Mouse (Mus musculus) forebrain, embryonic 11.5 days (tissue): Measurements from ENCODE around the gene Dennd5b. TPM values are rescaled to one million over a fixed set of nuclear protein-coding genes. Genes with fewer than 3 reads are reported as not detected.

Source experiments
- ATAC-seq: fragments of 200-750 bp; cut with Nextera tagmentation; replicated peaks from 2 replicates; pipeline ENCODE4 v1.8.0; 2017; ENCODE audit warnings: moderate TSS enrichment; ENCODE audit not compliant: low FRiP score
- DNase-seq: peaks from one replicate; pipeline ENCODE4 v3.0.0-alpha.2; 2017; ENCODE audit warnings: low spot score
- H3K27ac ChIP-seq: fragments of 300-500 bp; sonication (generic); 2 replicates; pipeline ENCODE4 v1.5.1; 2014; ENCODE audit warnings: low read depth, low read length
- H3K27me3 ChIP-seq: fragments of 300-500 bp; sonication (generic); 2 replicates; pipeline ENCODE4 v1.6.1; 2014; ENCODE audit warnings: mild to moderate bottlenecking, low read length, mixed read lengths; ENCODE audit not compliant: control insufficient read depth, insufficient read depth
- H3K36me3 ChIP-seq: fragments of 300-500 bp; sonication (generic); 2 replicates; pipeline ENCODE4 v1.6.1; 2014; ENCODE audit warnings: mild to moderate bottlenecking, low read length, moderate library complexity, mixed read lengths; ENCODE audit not compliant: control insufficient read depth, insufficient read depth
- H3K4me1 ChIP-seq: fragments of 300-500 bp; sonication (generic); replicated peaks from 2 replicates; pipeline ENCODE4 v1.6.1; 2014; ENCODE audit warnings: low read length, mixed read lengths; ENCODE audit not compliant: control insufficient read depth, insufficient read depth
- H3K4me2 ChIP-seq: fragments of 300-500 bp; sonication (generic); 2 replicates; pipeline ENCODE4 v1.6.1; 2014; ENCODE audit warnings: low read depth, mild to moderate bottlenecking, low read length, moderate library complexity, mixed read lengths; ENCODE audit not compliant: severe bottlenecking
- H3K4me3 ChIP-seq: fragments of 300-500 bp; sonication (generic); 2 replicates; pipeline ENCODE4 v1.5.1; 2014; ENCODE audit warnings: low read depth, low read length
- H3K9ac ChIP-seq: fragments of 300-500 bp; sonication (generic); 2 replicates; pipeline ENCODE4 v1.6.1; 2014; ENCODE audit warnings: low read length
- H3K9me3 ChIP-seq: fragments of 300-500 bp; sonication (generic); 2 replicates; pipeline ENCODE4 v1.6.1; 2016; ENCODE audit warnings: low read length, mixed read lengths; ENCODE audit not compliant: control insufficient read depth
- WGBS: fragments of 180-500 bp; shearing (Covaris S2); extraction: QIAGEN DNeasy Blood & Tissue Kit; methylation state at CpG from one replicate; pipeline ENCODE4 v1.1.7; 2014; 5-methylcytosine and 5-hydroxymethylcytosine counted together
- polyA plus RNA-seq: library from polyadenylated mRNA; unstranded; fragments of >200 nt; fragmentation: Nextera tagmentation; extraction: Ambion mirVana; gene quantifications from 2 replicates; pipeline ENCODE4 v1.2.1, GENCODE M21; 2014

Gene Dennd5b
- polyA plus RNA-seq, 1 experiment from 2014 or later, result 19.8 TPM

- no peak overlapping the region for H3K9ac ChIP-seq
- no peaks in the 10 kb centered on the region for H3K4me1 ChIP-seq
- no peak overlapping the region for H3K4me3 ChIP-seq
- DNase-seq (no peak), ATAC-seq (no peak)
- H3K27me3 ChIP-seq, result no peaks in the 10 kb centered on the region
- no peaks in the 10 kb centered on the region for H3K9me3 ChIP-seq
- 85% methylated on average over 6 of the region's 6 CpGs for WGBS
- H3K36me3 ChIP-seq, result no peaks in the 10 kb centered on the region
- no peak overlapping the region for H3K27ac ChIP-seq
- H3K4me2 ChIP-seq, result no peak overlapping the region
These were observed 6.1 kb downstream of the Dennd5b start for GRCm38 (mm10) chr6:149095389-149095788.

- 85% methylated on average over 1 of the region's 1 CpGs for WGBS
- Histone ChIP-seq H3K27ac (no peak overlapping the region), H3K4me3 (no peak overlapping the region), H3K27me3 (no peaks in the 10 kb centered on the region), H3K9ac (no peak overlapping the region), H3K4me1 (no peaks in the 10 kb centered on the region), H3K36me3 (no peaks in the 10 kb centered on the region), H3K9me3 (no peaks in the 10 kb centered on the region), H3K4me2 (no peak overlapping the region)
- DNase-seq, result no peak
- no peak for ATAC-seq
These were observed 6.9 kb downstream of the Dennd5b start for GRCm38 (mm10) chr6:149094555-149094954.

- Histone ChIP-seq H3K36me3 (no peaks in the 10 kb centered on the region), H3K4me2 (no peak overlapping the region), H3K27ac (no peak overlapping the region), H3K4me1 (no peaks in the 10 kb centered on the region), H3K27me3 (no peaks in the 10 kb centered on the region), H3K4me3 (no peak overlapping the region), H3K9me3 (no peaks in the 10 kb centered on the region), H3K9ac (no peak overlapping the region)
- 74% methylated on average over 5 of the region's 5 CpGs for WGBS
- ATAC-seq, result no peak
- no peak for DNase-seq
These were observed 8.0 kb downstream of the Dennd5b start for GRCm38 (mm10) chr6:149093465-149093864.

- Histone ChIP-seq H3K4me1 (no peaks in the 10 kb centered on the region), H3K4me2 (no peak overlapping the region), H3K36me3 (no peaks in the 10 kb centered on the region), H3K9me3 (no peaks in the 10 kb centered on the region), H3K27ac (no peak overlapping the region), H3K27me3 (no peaks in the 10 kb centered on the region), H3K9ac (no peak overlapping the region), H3K4me3 (no peak overlapping the region)
- ATAC-seq (no peak), DNase-seq (no peak)
- 94% methylated on average over 6 of the region's 6 CpGs for WGBS
These were observed 9.1 kb downstream of the Dennd5b start for GRCm38 (mm10) chr6:149092406-149092805.

GRCm38 (mm10) chr6:149077136-149077808, 24.2 kb downstream of the Dennd5b start:
- DNase-seq (no peak), ATAC-seq (no peak; the same call in 1 of the 2 replicates)

GRCm38 (mm10) chr6:149073854-149074253, 27.6 kb downstream of the Dennd5b start:
- Histone ChIP-seq H3K9ac (no peak overlapping the region), H3K4me1 (no peaks in the 10 kb centered on the region), H3K4me3 (no peak overlapping the region), H3K4me2 (no peak overlapping the region), H3K9me3 (no peaks in the 10 kb centered on the region), H3K27ac (no peak overlapping the region), H3K27me3 (no peaks in the 10 kb centered on the region), H3K36me3 (no peaks in the 10 kb centered on the region)
- no peak for DNase-seq
- 93% methylated on average over 4 of the region's 4 CpGs for WGBS
- ATAC-seq, result no peak

More at GRCm38 (mm10) chr6:149077136-149077808, 24.2 kb downstream of the Dennd5b start:
- Histone ChIP-seq H3K4me1 (no peaks in the 10 kb centered on the region), H3K4me3 (no peak overlapping the region), H3K27ac (no peak overlapping the region), H3K36me3 (no peaks in the 10 kb centered on the region), H3K4me2 (no peak overlapping the region), H3K27me3 (no peaks in the 10 kb centered on the region), H3K9ac (no peak overlapping the region), H3K9me3 (no peaks in the 10 kb centered on the region)
- 94% methylated on average over 1 of the region's 1 CpGs for WGBS

- H3K9me3 ChIP-seq, result no peaks in the 10 kb centered on the region
- WGBS, result 86% methylated on average over 3 of the region's 3 CpGs
- ATAC-seq, result no peak
These were observed 28.6 kb downstream of the Dennd5b start for GRCm38 (mm10) chr6:149072873-149073272.

GRCm38 (mm10) chr6:149070592-149071124, 30.8 kb downstream of the Dennd5b start:
- H3K4me3 ChIP-seq, result no peak overlapping the region
- DNase-seq (no peak), ATAC-seq (no peak)
- no peak overlapping the region for H3K27ac ChIP-seq
- 93% methylated on average over 4 of the region's 4 CpGs for WGBS
- H3K4me2 ChIP-seq, result no peak overlapping the region
- H3K9ac ChIP-seq, result no peak overlapping the region
- H3K27me3 ChIP-seq, result no peaks in the 10 kb centered on the region
- no peaks in the 10 kb centered on the region for H3K9me3 ChIP-seq
- H3K36me3 ChIP-seq, result no peaks in the 10 kb centered on the region; the same call in 1 of the 2 replicates
- H3K4me1 ChIP-seq, result no peaks in the 10 kb centered on the region

More at GRCm38 (mm10) chr6:149072873-149073272, 28.6 kb downstream of the Dennd5b start:
- Histone ChIP-seq H3K27me3 (no peaks in the 10 kb centered on the region), H3K27ac (no peak overlapping the region), H3K36me3 (no peaks in the 10 kb centered on the region; the same call in 1 of the 2 replicates), H3K4me2 (no peak overlapping the region), H3K9ac (no peak overlapping the region), H3K4me1 (no peaks in the 10 kb centered on the region), H3K4me3 (no peak overlapping the region)
- no peak for DNase-seq

- H3K36me3 ChIP-seq, result no peaks in the 10 kb centered on the region; the same call in 1 of the 2 replicates
- H3K9me3 ChIP-seq, result no peaks in the 10 kb centered on the region
- DNase-seq (no peak), ATAC-seq (no peak)
- no peaks in the 10 kb centered on the region for H3K27me3 ChIP-seq
- no peak overlapping the region for H3K9ac ChIP-seq
- no peak overlapping the region for H3K27ac ChIP-seq
- H3K4me1 ChIP-seq, result no peaks in the 10 kb centered on the region
- H3K4me3 ChIP-seq, result no peak overlapping the region
- H3K4me2 ChIP-seq, result no peak overlapping the region
These were observed 38.1 kb downstream of the Dennd5b start for GRCm38 (mm10) chr6:149063382-149063781.
